Mouse (Mus musculus) intestine, embryonic 16.5 days (tissue): ENCODE measurements around the gene Adk. TPM values are rescaled to one million over a fixed set of nuclear protein-coding genes. Genes with fewer than 3 reads are reported as not detected.
A peak's percentile ranks its signal among the peaks of the same experiment; 100 is the strongest.

Experiments used
- ATAC-seq: fragments of 200-750 bp; cut with Nextera tagmentation; 2 replicates; pipeline ENCODE4 v1.8.0; 2017; ENCODE audit warnings: moderate TSS enrichment, moderate library complexity
- H3K27ac ChIP-seq: fragments of 300-500 bp; sonication (generic); 2 replicates; pipeline ENCODE4 v1.5.1; 2014; ENCODE audit warnings: mild to moderate bottlenecking, low read length
- H3K27me3 ChIP-seq: fragments of 300-500 bp; sonication (generic); replicated peaks from 2 replicates; pipeline ENCODE4 v1.6.1; 2014; ENCODE audit warnings: low read length, control low read depth, mixed read lengths; ENCODE audit not compliant: control insufficient read depth, insufficient read depth
- H3K36me3 ChIP-seq: fragments of 300-500 bp; sonication (generic); 2 replicates; pipeline ENCODE4 v1.6.1; 2014; ENCODE audit warnings: low read length, control low read depth; ENCODE audit not compliant: control insufficient read depth, insufficient read depth
- H3K4me1 ChIP-seq: fragments of 300-500 bp; sonication (generic); 2 replicates; pipeline ENCODE4 v1.6.1; 2014; ENCODE audit warnings: low read length, control low read depth, mixed read lengths; ENCODE audit not compliant: control insufficient read depth, insufficient read depth
- H3K4me2 ChIP-seq: fragments of 300-500 bp; sonication (generic); 2 replicates; pipeline ENCODE4 v1.6.1; 2014; ENCODE audit warnings: low read depth, low read length, control low read depth
- H3K4me3 ChIP-seq: fragments of 300-500 bp; sonication (generic); 2 replicates; pipeline ENCODE4 v1.5.1; 2014; ENCODE audit warnings: mild to moderate bottlenecking, low read length
- H3K9ac ChIP-seq: fragments of 300-500 bp; sonication (generic); 2 replicates; pipeline ENCODE4 v1.6.1; 2014; ENCODE audit warnings: low read depth, low read length
- H3K9me3 ChIP-seq: fragments of 300-500 bp; sonication (generic); 2 replicates; pipeline ENCODE4 v1.6.1; 2016; ENCODE audit warnings: low read length, control low read depth; ENCODE audit not compliant: control insufficient read depth
- WGBS: fragments of 180-500 bp; shearing (Covaris S2); extraction: QIAGEN DNeasy Blood & Tissue Kit; methylation state at CpG from one replicate; pipeline ENCODE4 v1.1.7; 2014; 5-methylcytosine and 5-hydroxymethylcytosine counted together
- polyA plus RNA-seq: library from polyadenylated mRNA; unstranded; fragments of >200 nt; fragmentation: Nextera tagmentation; extraction: Ambion mirVana; gene quantifications from 2 replicates; pipeline ENCODE4 v1.2.1, GENCODE M21; 2015

Adk gene
- polyA plus RNA-seq, 1 experiment from 2014 or later, result 244 TPM

DNA sequence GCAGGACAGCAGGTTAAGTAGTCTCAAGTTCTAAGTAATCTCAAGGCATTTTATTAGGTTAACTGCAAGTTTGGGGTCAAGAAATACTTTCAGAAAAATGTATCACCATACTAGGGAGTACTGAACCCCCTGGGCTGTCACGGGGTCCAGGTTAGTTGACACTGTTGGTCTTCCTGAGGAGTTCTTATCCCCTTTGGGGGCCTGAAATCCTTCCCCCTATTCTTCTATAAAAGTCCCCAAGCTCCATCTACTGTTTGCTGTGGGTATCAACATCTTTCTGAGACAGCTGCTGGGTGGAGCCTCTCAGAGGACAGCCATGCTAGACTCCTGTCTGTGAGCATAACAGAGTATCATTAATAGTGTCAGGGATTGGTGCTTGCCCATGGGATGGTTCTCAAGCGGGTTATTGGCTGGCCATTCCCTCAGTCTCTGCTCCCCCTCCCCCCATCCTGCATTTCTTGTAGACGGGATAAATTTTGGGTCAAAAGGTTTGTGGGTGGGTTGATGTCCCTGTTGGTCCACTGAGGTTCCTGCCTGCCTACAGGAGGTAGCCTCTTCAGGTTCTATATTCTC, 63.6 kb downstream of the Adk start:
- H3K4me3 ChIP-seq, result no peak overlapping the region
- peak overlapping the region; percentile 30 for H3K27ac ChIP-seq
- H3K9me3 ChIP-seq, result no peaks in the 10 kb centered on the region
- ATAC-seq, result peak; percentile 38
- H3K36me3 ChIP-seq, result no peaks in the 10 kb centered on the region
- no peak overlapping the region for H3K9ac ChIP-seq
- no peak overlapping the region for H3K4me2 ChIP-seq
- H3K27me3 ChIP-seq, result no peaks in the 10 kb centered on the region
- H3K4me1 ChIP-seq, result no peaks in the 10 kb centered on the region; the same call in 1 of the 2 replicates
- WGBS, result 47% methylated on average over 3 of the region's 3 CpGs

DNA sequence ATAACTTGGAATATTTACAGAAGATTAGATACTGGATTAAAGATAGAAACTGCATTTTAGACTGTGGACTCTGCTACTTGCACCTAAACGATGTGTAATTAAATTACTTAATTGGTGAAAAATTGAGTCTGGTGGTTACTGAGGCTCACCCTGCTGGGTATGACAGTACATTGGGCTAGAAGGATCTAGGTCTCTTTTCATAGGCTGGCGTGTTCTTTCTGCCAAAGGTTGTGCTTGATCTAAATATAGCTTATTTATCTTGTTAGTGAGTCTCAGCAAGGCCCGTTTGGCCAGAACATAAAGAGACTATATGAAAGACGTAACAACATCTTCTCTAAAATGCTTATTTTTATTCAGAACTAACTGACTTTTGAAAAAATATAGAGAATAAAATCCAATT, 65.7 kb downstream of the Adk start:
- no peaks in the 10 kb centered on the region for H3K27me3 ChIP-seq
- H3K4me1 ChIP-seq, result no peaks in the 10 kb centered on the region; the same call in 1 of the 2 replicates
- H3K4me2 ChIP-seq, result no peak overlapping the region
- 59% methylated on average over 4 of the region's 4 CpGs for WGBS
- H3K36me3 ChIP-seq, result no peaks in the 10 kb centered on the region
- H3K27ac ChIP-seq, result no peak overlapping the region
- H3K9me3 ChIP-seq, result no peaks in the 10 kb centered on the region
- ATAC-seq, result peak; percentile 29; the same call in 1 of the 2 replicates
- no peak overlapping the region for H3K4me3 ChIP-seq
- H3K9ac ChIP-seq, result no peak overlapping the region

DNA sequence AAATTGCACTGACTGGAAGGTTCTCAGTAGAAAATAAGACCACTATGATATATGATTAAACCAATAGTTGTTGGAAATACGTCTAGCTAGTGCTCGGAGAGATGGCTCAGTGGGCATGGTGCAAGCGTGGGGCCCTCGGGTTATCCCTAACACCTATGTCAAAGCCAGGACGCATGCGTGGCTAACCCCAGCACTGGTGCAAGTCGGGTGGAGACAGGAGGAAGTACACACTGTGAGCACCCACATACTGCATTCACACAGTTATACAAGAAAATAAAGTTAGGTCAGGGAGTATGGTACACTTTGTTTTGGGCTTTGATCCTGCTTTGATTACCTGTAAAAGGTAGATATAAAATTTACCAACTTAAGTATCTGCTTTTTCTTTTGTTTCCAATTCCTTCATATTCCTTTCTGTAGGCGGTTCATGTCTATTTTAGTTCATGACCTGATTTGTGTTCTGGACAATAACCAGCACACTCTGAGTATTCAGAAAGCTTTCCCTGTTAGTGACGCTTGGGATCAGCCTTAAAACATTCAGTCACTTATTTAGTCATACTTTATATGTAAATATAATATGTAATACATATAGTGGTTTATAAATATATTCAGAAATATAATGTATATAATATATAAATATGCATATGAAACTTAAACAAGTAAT, 67.4 kb downstream of the Adk start:
- Histone ChIP-seq H3K9me3 (no peaks in the 10 kb centered on the region), H3K4me2 (no peak overlapping the region), H3K4me1 (no peaks in the 10 kb centered on the region; the same call in 1 of the 2 replicates), H3K36me3 (no peaks in the 10 kb centered on the region), H3K27me3 (no peaks in the 10 kb centered on the region), H3K4me3 (no peak overlapping the region), H3K27ac (no peak overlapping the region), H3K9ac (no peak overlapping the region)
- 85% methylated on average over 9 of the region's 9 CpGs for WGBS
- no peak for ATAC-seq

DNA sequence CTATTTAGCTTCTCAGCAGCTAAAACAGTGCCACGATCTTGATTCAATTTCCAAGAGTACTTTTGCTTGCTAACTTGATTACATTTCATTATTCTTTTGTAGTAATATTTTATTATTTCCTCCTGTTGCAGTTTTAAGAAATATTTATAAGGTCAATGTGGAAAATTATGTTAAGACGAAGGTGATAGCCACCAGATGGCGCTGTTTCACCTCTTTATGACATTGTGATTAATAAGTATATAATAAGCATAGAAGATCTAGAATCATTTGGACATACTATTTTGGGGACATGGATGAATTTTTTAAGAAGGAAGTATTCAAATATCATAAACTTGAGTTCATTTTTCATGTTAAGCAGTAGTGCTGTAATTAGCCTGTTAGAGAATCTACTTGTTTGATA, 68.1 kb downstream of the Adk start:
- 36% methylated on average over 3 of the region's 3 CpGs for WGBS
- no peak for ATAC-seq
- H3K4me3 ChIP-seq, result no peak overlapping the region
- no peaks in the 10 kb centered on the region; the same call in 1 of the 2 replicates for H3K4me1 ChIP-seq
- no peaks in the 10 kb centered on the region for H3K9me3 ChIP-seq
- no peaks in the 10 kb centered on the region for H3K27me3 ChIP-seq
- no peak overlapping the region for H3K9ac ChIP-seq
- no peaks in the 10 kb centered on the region for H3K36me3 ChIP-seq
- no peak overlapping the region for H3K27ac ChIP-seq
- H3K4me2 ChIP-seq, result no peak overlapping the region

DNA sequence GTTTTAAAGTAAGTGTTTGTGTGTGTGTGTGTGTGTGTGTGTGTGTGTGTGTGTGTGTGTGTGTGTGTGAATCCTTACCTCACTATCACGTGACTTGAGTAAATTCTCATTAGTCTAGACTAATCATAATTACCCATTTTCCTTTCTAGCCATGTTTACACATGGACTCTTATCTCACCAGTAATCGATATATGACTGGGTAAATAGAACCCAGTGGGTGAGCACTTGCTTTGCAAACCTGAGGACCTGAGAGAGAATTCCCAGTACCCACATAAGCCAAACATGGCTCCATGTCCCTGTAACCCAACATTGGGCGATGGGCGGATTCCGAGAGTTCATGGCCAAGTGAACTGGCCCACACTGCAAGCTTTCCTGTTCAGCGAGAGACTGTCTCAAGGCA, 74.8 kb downstream of the Adk start:
- no peaks in the 10 kb centered on the region for H3K27me3 ChIP-seq
- ATAC-seq, result peak; percentile 60
- no peak overlapping the region for H3K4me2 ChIP-seq
- H3K4me3 ChIP-seq, result no peak overlapping the region
- no peaks in the 10 kb centered on the region for H3K4me1 ChIP-seq
- H3K9me3 ChIP-seq, result no peaks in the 10 kb centered on the region
- no peak overlapping the region for H3K27ac ChIP-seq
- no peak overlapping the region for H3K9ac ChIP-seq
- H3K36me3 ChIP-seq, result no peaks in the 10 kb centered on the region
- whole genome bisulfite sequencing, result 74% methylated on average over 6 of the region's 6 CpGs

DNA sequence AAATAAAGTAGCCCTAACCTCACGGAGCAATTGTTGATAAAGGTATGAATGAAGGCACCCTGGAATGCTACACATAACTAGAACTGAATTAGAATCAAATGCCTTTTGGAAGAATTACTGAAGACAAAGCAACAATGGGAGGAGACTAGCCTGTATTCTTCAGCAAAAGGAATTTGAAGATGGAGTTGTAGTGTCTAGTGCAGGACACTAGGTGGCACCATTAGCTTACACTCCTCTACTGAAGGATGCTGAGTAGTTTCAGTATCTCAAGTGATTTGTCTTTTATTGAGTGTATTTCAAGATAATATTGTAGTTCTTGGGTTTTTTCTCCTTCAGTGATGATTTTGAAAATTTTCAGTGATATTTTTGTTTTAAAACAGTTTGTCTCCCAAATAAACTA, 84.5 kb downstream of the Adk start:
- WGBS, result 38% methylated on average over 1 of the region's 1 CpGs
- Histone ChIP-seq H3K9ac (no peak overlapping the region), H3K27me3 (no peaks in the 10 kb centered on the region), H3K4me2 (no peak overlapping the region), H3K4me1 (no peaks in the 10 kb centered on the region), H3K4me3 (no peak overlapping the region), H3K27ac (no peak overlapping the region), H3K36me3 (no peaks in the 10 kb centered on the region), H3K9me3 (no peaks in the 10 kb centered on the region)
- ATAC-seq, result 0 out of 2 replicates have a peak, but pooled peaks have one; percentile 36

DNA sequence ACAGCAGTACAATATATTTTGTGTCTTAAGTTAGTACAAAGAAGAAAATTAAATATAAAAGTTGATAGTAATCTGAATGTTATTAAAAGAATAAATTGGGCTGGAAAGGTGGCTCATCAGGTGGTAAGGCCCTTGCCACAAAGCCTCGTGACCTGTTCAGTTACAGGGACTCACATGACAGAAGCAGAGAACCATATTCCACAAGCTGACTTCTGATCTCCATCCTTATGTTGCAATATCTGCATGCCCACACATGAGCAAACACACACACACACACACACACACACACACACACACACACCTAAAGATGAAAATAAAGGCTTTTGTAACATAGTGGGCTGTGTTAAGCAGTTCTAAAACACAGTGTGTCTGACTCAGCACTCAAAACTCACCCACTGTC, 90.2 kb downstream of the Adk start:
- no peak for ATAC-seq
- WGBS, result 95% methylated on average over 1 of the region's 1 CpGs

DNA sequence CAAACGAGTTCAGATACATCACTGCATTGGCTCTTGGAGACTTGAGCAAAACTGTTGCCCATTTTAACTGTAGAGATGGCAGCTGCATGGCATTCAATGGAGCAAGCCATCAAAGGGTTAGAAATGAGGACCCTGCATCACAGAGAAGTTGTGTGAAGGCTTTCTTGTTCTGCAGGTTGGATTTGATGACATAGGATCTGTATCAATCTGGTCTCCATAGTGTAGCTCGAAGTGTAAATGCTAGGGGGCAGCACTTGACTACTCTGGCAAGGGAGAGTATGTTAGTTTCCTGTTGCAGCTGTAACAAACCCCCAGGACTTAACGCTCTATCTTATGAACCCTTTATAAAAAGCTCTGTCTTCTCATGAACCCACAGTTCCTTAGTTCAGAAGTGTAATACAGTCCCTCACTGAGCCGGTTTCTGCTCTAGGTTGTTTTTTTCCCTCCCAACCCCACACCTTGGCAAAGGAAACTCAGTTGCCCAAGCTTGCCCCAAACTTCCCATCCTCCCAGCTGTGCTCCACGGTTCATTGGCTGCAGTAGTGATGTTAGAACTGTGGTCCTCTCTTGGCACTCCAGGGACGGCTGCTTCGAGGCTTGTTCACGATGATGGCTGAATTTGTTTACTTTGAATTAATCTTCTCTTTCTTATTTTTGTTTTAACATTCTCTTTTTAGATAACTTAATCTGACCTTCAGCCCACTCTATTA, 91.2 kb downstream of the Adk start:
- Histone ChIP-seq H3K4me3 (no peak overlapping the region), H3K9me3 (no peaks in the 10 kb centered on the region), H3K27ac (no peak overlapping the region), H3K36me3 (no peaks in the 10 kb centered on the region), H3K4me2 (no peak overlapping the region), H3K4me1 (no peaks in the 10 kb centered on the region), H3K9ac (no peak overlapping the region), H3K27me3 (no peaks in the 10 kb centered on the region)
- 70% methylated on average over 8 of the region's 8 CpGs for WGBS
- no peak for ATAC-seq

More for the DNA sequence above, 90.2 kb downstream of the Adk start:
- no peaks in the 10 kb centered on the region for H3K36me3 ChIP-seq
- H3K27me3 ChIP-seq, result no peaks in the 10 kb centered on the region
- no peak overlapping the region for H3K9ac ChIP-seq
- H3K27ac ChIP-seq, result no peak overlapping the region
- no peak overlapping the region for H3K4me3 ChIP-seq
- no peaks in the 10 kb centered on the region for H3K9me3 ChIP-seq
- no peak overlapping the region for H3K4me2 ChIP-seq
- H3K4me1 ChIP-seq, result no peaks in the 10 kb centered on the region

DNA sequence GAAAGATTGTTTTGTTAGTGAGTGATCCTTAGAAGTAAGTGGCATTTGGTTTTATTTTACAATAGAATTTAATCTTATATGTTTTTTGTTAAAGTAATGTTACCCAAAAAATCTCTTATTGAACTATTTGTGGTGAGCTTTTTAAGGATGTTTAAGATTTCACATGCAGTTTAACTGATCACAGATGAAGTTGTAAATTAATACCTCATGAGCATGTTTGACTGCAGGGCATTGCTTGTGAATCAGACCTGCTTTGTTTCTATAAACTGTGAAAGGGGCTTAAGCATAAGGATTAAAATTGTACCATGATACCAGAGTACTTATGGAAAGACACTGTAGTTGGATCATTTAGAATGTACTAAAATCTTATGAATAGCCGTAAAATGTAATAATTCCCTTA, 94.8 kb downstream of the Adk start:
- 97% methylated on average over 1 of the region's 1 CpGs for WGBS

More for the DNA sequence above, 94.8 kb downstream of the Adk start:
- H3K4me3 ChIP-seq, result no peak overlapping the region
- H3K27me3 ChIP-seq, result no peaks in the 10 kb centered on the region
- H3K4me2 ChIP-seq, result no peak overlapping the region
- no peak overlapping the region for H3K27ac ChIP-seq
- no peak overlapping the region for H3K9ac ChIP-seq
- H3K9me3 ChIP-seq, result no peaks in the 10 kb centered on the region
- H3K4me1 ChIP-seq, result no peaks in the 10 kb centered on the region
- H3K36me3 ChIP-seq, result no peaks in the 10 kb centered on the region
- no peak for ATAC-seq
